Mouse (Mus musculus): ENCODE results near the gene Ahnak. TPM values are rescaled to one million over a fixed set of nuclear protein-coding genes. Genes with fewer than 3 reads are reported as not detected.
A peak's percentile ranks its signal among the peaks of the same experiment; 100 is the strongest.
"Not testable (repeated sequence)": the region's sequence is repeated elsewhere in the genome, so short reads cannot be mapped to it uniquely, and the experiment has no call there.

Ahnak gene
- polyA plus RNA-seq, 1 experiment = 11.9 TPM

GRCm38 (mm10) chr19:9050294-9051229 lies 61.5 kb downstream of the Ahnak start:
- DNase-seq = no peak
- 84% methylated on average over 9 of the region's 9 CpGs for WGBS
- peaks cover 11% of the 10 kb centered on the region; the same call in 1 of the 2 replicates for H3K4me1 ChIP-seq (ENCODE audit: control insufficient read depth, insufficient read depth, low read length)
- H3K27ac ChIP-seq (ENCODE audit: insufficient read depth, low read depth, low read length) = no peak overlapping the region
- TF ChIP-seq CTCF (conservative IDR thresholded peaks at IDR 0.05; ENCODE audit: insufficient read depth, insufficient read length, low read depth, low read length) = no peak
- no peak for TF ChIP-seq POLR2A (IDR thresholded peaks at IDR 0.05; ENCODE audit: low read depth, low read length)
- H3K36me3 ChIP-seq (ENCODE audit: control insufficient read depth, insufficient read depth, low read length) = no peaks in the 10 kb centered on the region
- no peaks in the 10 kb centered on the region for H3K27me3 ChIP-seq (replicated peaks; ENCODE audit: control insufficient read depth, insufficient read depth, low read length)
- no peak overlapping the region for H3K4me3 ChIP-seq (ENCODE audit: insufficient read depth, low read depth, low read length)

GRCm38 (mm10) chr19:9051985-9052384 lies 62.9 kb downstream of the Ahnak start:
- not testable (repeated sequence) for H3K4me3 ChIP-seq (ENCODE audit: insufficient read depth, low read depth, low read length); H3K27me3 ChIP-seq (replicated peaks; ENCODE audit: control insufficient read depth, insufficient read depth, low read length)
- WGBS = 91% methylated on average over 4 of the region's 4 CpGs

GRCm38 (mm10) chr19:9052803-9053431 lies 63.8 kb downstream of the Ahnak start:
- 63% methylated on average over 6 of the region's 6 CpGs for WGBS
- Histone ChIP-seq H3K27ac (ENCODE audit: insufficient read depth, low read depth, low read length) (no peak overlapping the region), H3K27me3 (replicated peaks; ENCODE audit: control insufficient read depth, insufficient read depth, low read length) (no peaks in the 10 kb centered on the region), H3K4me1 (ENCODE audit: control insufficient read depth, insufficient read depth, low read length) (peaks cover under 1% of the 10 kb centered on the region; the same call in 1 of the 2 replicates), H3K4me3 (ENCODE audit: insufficient read depth, low read depth, low read length) (no peak overlapping the region), H3K36me3 (ENCODE audit: control insufficient read depth, insufficient read depth, low read length) (no peaks in the 10 kb centered on the region)
- TF ChIP-seq POLR2A (IDR thresholded peaks at IDR 0.05; ENCODE audit: low read depth, low read length) = no peak
- TF ChIP-seq CTCF (conservative IDR thresholded peaks at IDR 0.05; ENCODE audit: insufficient read depth, insufficient read length, low read depth, low read length) = no peak
- no peak for DNase-seq

More at GRCm38 (mm10) chr19:9051985-9052384, 62.9 kb downstream of the Ahnak start:
- not testable (repeated sequence) for H3K4me1 ChIP-seq (ENCODE audit: control insufficient read depth, insufficient read depth, low read length); H3K36me3 ChIP-seq (ENCODE audit: control insufficient read depth, insufficient read depth, low read length); DNase-seq; H3K27ac ChIP-seq (ENCODE audit: insufficient read depth, low read depth, low read length)

- Histone ChIP-seq H3K36me3 (ENCODE audit: control insufficient read depth, insufficient read depth, low read length) (no peaks in the 10 kb centered on the region), H3K27me3 (replicated peaks; ENCODE audit: control insufficient read depth, insufficient read depth, low read length) (no peaks in the 10 kb centered on the region), H3K4me3 (ENCODE audit: insufficient read depth, low read depth, low read length) (no peak overlapping the region), H3K27ac (ENCODE audit: insufficient read depth, low read depth, low read length) (no peak overlapping the region), H3K4me1 (ENCODE audit: control insufficient read depth, insufficient read depth, low read length) (no peaks in the 10 kb centered on the region)
- DNase-seq = peak; percentile 47
- TF ChIP-seq CTCF (conservative IDR thresholded peaks at IDR 0.05; ENCODE audit: insufficient read depth, insufficient read length, low read depth, low read length) (peak; percentile 61; the same call in 1 of the 2 replicates), POLR2A (IDR thresholded peaks at IDR 0.05; ENCODE audit: low read depth, low read length) (no peak)
- WGBS = 24% methylated on average over 2 of the region's 2 CpGs
Measured at GRCm38 (mm10) chr19:9055153-9055552, 66.1 kb downstream of the Ahnak start.

GRCm38 (mm10) chr19:9055703-9056355 lies 66.7 kb downstream of the Ahnak start:
- 88% methylated on average over 4 of the region's 4 CpGs for WGBS
- Histone ChIP-seq H3K27me3 (replicated peaks; ENCODE audit: control insufficient read depth, insufficient read depth, low read length) (no peaks in the 10 kb centered on the region), H3K27ac (ENCODE audit: insufficient read depth, low read depth, low read length) (no peak overlapping the region), H3K36me3 (ENCODE audit: control insufficient read depth, insufficient read depth, low read length) (no peaks in the 10 kb centered on the region), H3K4me1 (ENCODE audit: control insufficient read depth, insufficient read depth, low read length) (no peaks in the 10 kb centered on the region; the same call in 1 of the 2 replicates), H3K4me3 (ENCODE audit: insufficient read depth, low read depth, low read length) (no peak overlapping the region)
- TF ChIP-seq CTCF (conservative IDR thresholded peaks at IDR 0.05; ENCODE audit: insufficient read depth, insufficient read length, low read depth, low read length) = no peak
- TF ChIP-seq POLR2A (IDR thresholded peaks at IDR 0.05; ENCODE audit: low read depth, low read length) = no peak
- no peak for DNase-seq

- no peaks in the 10 kb centered on the region; the same call in 1 of the 2 replicates for H3K4me1 ChIP-seq (ENCODE audit: control insufficient read depth, insufficient read depth, low read length)
- DNase-seq = no peak
- H3K27ac ChIP-seq (ENCODE audit: insufficient read depth, low read depth, low read length) = no peak overlapping the region
- H3K27me3 ChIP-seq (replicated peaks; ENCODE audit: control insufficient read depth, insufficient read depth, low read length) = no peaks in the 10 kb centered on the region
- H3K36me3 ChIP-seq (ENCODE audit: control insufficient read depth, insufficient read depth, low read length) = no peaks in the 10 kb centered on the region
- TF ChIP-seq CTCF (conservative IDR thresholded peaks at IDR 0.05; ENCODE audit: insufficient read depth, insufficient read length, low read depth, low read length) (no peak), POLR2A (IDR thresholded peaks at IDR 0.05; ENCODE audit: low read depth, low read length) (no peak)
- H3K4me3 ChIP-seq (ENCODE audit: insufficient read depth, low read depth, low read length) = no peak overlapping the region
Measured at GRCm38 (mm10) chr19:9057679-9058078, 68.6 kb downstream of the Ahnak start.
